Mouse (Mus musculus) urinary bladder, postnatal 14 days (tissue): ENCODE results near the gene Dolpp1.
A peak's percentile ranks its signal among the peaks of the same experiment; 100 is the strongest.

Experiments
- DNase-seq: peaks from one replicate; pipeline ENCODE4 v3.0.0; 2021; ENCODE audit warnings: low spot score

The Dolpp1 gene

GRCm38 (mm10) chr2:30379307-30379706 is 12.7 kb upstream of the Dolpp1 start:
- DNase-seq = no peak

GRCm38 (mm10) chr2:30380564-30381376 is 11.3 kb upstream of the Dolpp1 start:
- DNase-seq = no peak

GRCm38 (mm10) chr2:30381377-30381725 is 10.7 kb upstream of the Dolpp1 start:
- DNase-seq = no peak

- no peak for DNase-seq
These were observed 7.2 kb upstream of the Dolpp1 start for GRCm38 (mm10) chr2:30384814-30385213.

- no peak for DNase-seq
These were observed 6.5 kb upstream of the Dolpp1 start for GRCm38 (mm10) chr2:30385591-30385990.

- DNase-seq = no peak
These were observed 5.1 kb upstream of the Dolpp1 start for GRCm38 (mm10) chr2:30386913-30387312.

GRCm38 (mm10) chr2:30389000-30389399 is 3.1 kb upstream of the Dolpp1 start:
- no peak for DNase-seq

GRCm38 (mm10) chr2:30392577-30393369 is 719 bp downstream of the Dolpp1 start:
- DNase-seq = peak; percentile 78

GRCm38 (mm10) chr2:30393370-30393656 is 1.3 kb downstream of the Dolpp1 start:
- no peak for DNase-seq

- no peak for DNase-seq
These were observed 3.7 kb downstream of the Dolpp1 start for GRCm38 (mm10) chr2:30395757-30396156.

GRCm38 (mm10) chr2:30396246-30396645 is 4.2 kb downstream of the Dolpp1 start:
- DNase-seq = no peak

GRCm38 (mm10) chr2:30397986-30398512 is 6.0 kb downstream of the Dolpp1 start:
- no peak for DNase-seq

- DNase-seq = no peak
These were observed 7.4 kb downstream of the Dolpp1 start for GRCm38 (mm10) chr2:30399191-30400171.

GRCm38 (mm10) chr2:30401581-30401980 is 9.5 kb downstream of the Dolpp1 start:
- no peak for DNase-seq

GRCm38 (mm10) chr2:30402351-30402826 is 10.3 kb downstream of the Dolpp1 start:
- DNase-seq = no peak

- no peak for DNase-seq
These were observed 10.8 kb downstream of the Dolpp1 start for GRCm38 (mm10) chr2:30402843-30403242.

GRCm38 (mm10) chr2:30403870-30404269 is 11.8 kb downstream of the Dolpp1 start:
- no peak for DNase-seq

- DNase-seq = no peak
These were observed 15.2 kb downstream of the Dolpp1 start for GRCm38 (mm10) chr2:30407221-30407620.

- no peak for DNase-seq
These were observed 15.7 kb downstream of the Dolpp1 start for GRCm38 (mm10) chr2:30407778-30408177.

- no peak for DNase-seq
These were observed 16.5 kb downstream of the Dolpp1 start for GRCm38 (mm10) chr2:30408452-30409100.

- DNase-seq = no peak
These were observed 17.6 kb downstream of the Dolpp1 start for GRCm38 (mm10) chr2:30409454-30410176.
